ENCODE assay signal across 11 mouse cellular contexts in genomic region chr7:99410315-99410714, GRCm38 (mm10). TPM values are rescaled to one million over a fixed set of nuclear protein-coding genes. Genes with fewer than 3 reads are reported as not detected.
DNase-seq lines count a peak whose midpoint lies in the region; ATAC-seq lines count a peak whose summit lies in the region.
"Had no signal": no experiment of that assay in that cellular context is flagged by ENCODE, and none has a peak within 500 bp of the region (broad histone marks: within the 10 kb centered on the region; RNA-seq: fewer than 3 reads in every experiment).

No protein-coding gene starts in this region.

- ATAC-seq in kidney, embryonic 16.5 days (ENCODE audit: low FRiP score, low TSS enrichment): peak; percentile 20; the same call in 1 of the 2 replicates
- ATAC-seq in embryonic facial prominence, embryonic 13.5 days (ENCODE audit: insufficient number of reproducible peaks, insufficient read depth, low FRiP score, low TSS enrichment, low read depth): no peak
- no peak; the same call in 1 of the 2 replicates for ATAC-seq in heart, embryonic 13.5 days (ENCODE audit: extremely low read depth, insufficient number of reproducible peaks, low FRiP score, low TSS enrichment)
- no peak for ATAC-seq in neural tube, embryonic 13.5 days (ENCODE audit: low read depth)

- no peaks in the 10 kb centered on the region for H3K9me3 ChIP-seq in kidney, embryonic 16.5 days (ENCODE audit: low read length)
- H3K9me3 ChIP-seq in embryonic facial prominence, embryonic 13.5 days: no peaks in the 10 kb centered on the region
- H3K9me3 ChIP-seq in heart, embryonic 13.5 days: no peaks in the 10 kb centered on the region
- H3K9me3 ChIP-seq in neural tube, embryonic 13.5 days: no peaks in the 10 kb centered on the region
- H3K9me3 ChIP-seq: liver, embryonic 13.5 days; midbrain, embryonic 12.5 days had no signal

- peak overlapping the region; percentile 56 for H3K27ac ChIP-seq in kidney, embryonic 16.5 days (ENCODE audit: low read length)
- H3K27ac ChIP-seq in embryonic facial prominence, embryonic 13.5 days: peak overlapping the region; percentile 44; the same call in 1 of the 2 replicates
- peak overlapping the region; percentile 80 for H3K27ac ChIP-seq in heart, embryonic 13.5 days (replicated peaks)
- peak overlapping the region; percentile 56 for H3K27ac ChIP-seq in neural tube, embryonic 13.5 days (replicated peaks)
- H3K27ac ChIP-seq: liver, embryonic 13.5 days; midbrain, embryonic 12.5 days had no signal

- no peak overlapping the region for H3K4me2 ChIP-seq in kidney, embryonic 16.5 days (replicated peaks; ENCODE audit: low read depth, low read length)
- H3K4me2 ChIP-seq in embryonic facial prominence, embryonic 13.5 days: no peak overlapping the region
- no peak overlapping the region for H3K4me2 ChIP-seq in heart, embryonic 13.5 days
- no peak overlapping the region for H3K4me2 ChIP-seq in neural tube, embryonic 13.5 days
- H3K4me2 ChIP-seq: liver, embryonic 13.5 days; midbrain, embryonic 12.5 days had no signal

- DNase-seq in kidney, adult 11 months: no peak
- DNase-seq in thymus, adult 18-20 months: no peak
- no peak for DNase-seq in spleen, postnatal 14 days (ENCODE audit: low spot score in 2 of 2)
- DNase-seq: cerebellum, adult 8-10 months; layer of hippocampus, postnatal 36 days; liver, embryonic 13.5 days had no signal

- H3K4me3 ChIP-seq in kidney, embryonic 16.5 days (ENCODE audit: low read length): no peak overlapping the region
- no peak overlapping the region for H3K4me3 ChIP-seq in embryonic facial prominence, embryonic 13.5 days
- H3K4me3 ChIP-seq in heart, embryonic 13.5 days: no peak overlapping the region
- H3K4me3 ChIP-seq in neural tube, embryonic 13.5 days: no peak overlapping the region
- H3K4me3 ChIP-seq: liver, embryonic 13.5 days; midbrain, embryonic 12.5 days had no signal

- H3K4me1 ChIP-seq in kidney, embryonic 16.5 days (ENCODE audit: insufficient read depth, low read length): peaks cover 33% of the 10 kb centered on the region
- H3K4me1 ChIP-seq in embryonic facial prominence, embryonic 13.5 days: peaks cover 30% of the 10 kb centered on the region; the same call in 1 of the 2 replicates
- H3K4me1 ChIP-seq in heart, embryonic 13.5 days: peaks cover 56% of the 10 kb centered on the region
- peaks cover 30% of the 10 kb centered on the region for H3K4me1 ChIP-seq in neural tube, embryonic 13.5 days (replicated peaks)

- H3K36me3 ChIP-seq in kidney, embryonic 16.5 days (ENCODE audit: insufficient read depth, low read length): 0 out of 2 replicates have a peak, but pooled peaks cover 2% of the 10 kb centered on the region
- H3K36me3 ChIP-seq in embryonic facial prominence, embryonic 13.5 days: 0 out of 2 replicates have a peak, but pooled peaks cover 6% of the 10 kb centered on the region
- H3K36me3 ChIP-seq in heart, embryonic 13.5 days: peaks cover 34% of the 10 kb centered on the region
- H3K36me3 ChIP-seq in neural tube, embryonic 13.5 days: peaks cover 57% of the 10 kb centered on the region
- H3K36me3 ChIP-seq: liver, embryonic 13.5 days had no signal

- WGBS in kidney, embryonic 16.5 days: 51% methylated on average over 9 of the region's 9 CpGs
- WGBS in embryonic facial prominence, embryonic 13.5 days: 76% methylated on average over 9 of the region's 9 CpGs
- 59% methylated on average over 9 of the region's 9 CpGs for WGBS in heart, embryonic 13.5 days
- WGBS in neural tube, embryonic 13.5 days: 84% methylated on average over 9 of the region's 9 CpGs

- H3K9ac ChIP-seq in kidney, embryonic 16.5 days (replicated peaks; ENCODE audit: low read length): no peak overlapping the region; the same call in 1 of the 2 replicates
- no peak overlapping the region for H3K9ac ChIP-seq in embryonic facial prominence, embryonic 13.5 days
- no peak overlapping the region for H3K9ac ChIP-seq in heart, embryonic 13.5 days
- no peak overlapping the region for H3K9ac ChIP-seq in neural tube, embryonic 13.5 days
- H3K9ac ChIP-seq: liver, embryonic 13.5 days; midbrain, embryonic 12.5 days had no signal

- H3K27me3 ChIP-seq in kidney, embryonic 16.5 days (ENCODE audit: insufficient read depth, low read length): no peaks in the 10 kb centered on the region
- no peaks in the 10 kb centered on the region for H3K27me3 ChIP-seq in embryonic facial prominence, embryonic 13.5 days
- H3K27me3 ChIP-seq in heart, embryonic 13.5 days (replicated peaks): no peaks in the 10 kb centered on the region
- no peaks in the 10 kb centered on the region for H3K27me3 ChIP-seq in neural tube, embryonic 13.5 days
- H3K27me3 ChIP-seq: liver, embryonic 13.5 days; midbrain, embryonic 12.5 days had no signal

RNA-seq across cellular contexts. Expression of gene Gdpd5, which starts 29.1 kb away (rescaled TPM):
- polyA plus RNA-seq in kidney, embryonic 16.5 days (2015; fragmentation: Nextera tagmentation; extraction: Ambion mirVana): 20.5 TPM in 2 replicates
- 10.8 and 11.3 TPM in 2 replicates for polyA plus RNA-seq in embryonic facial prominence, embryonic 13.5 days (2015; fragmentation: Nextera tagmentation; extraction: Ambion mirVana)
- 25.3 and 25.4 TPM in 2 replicates for polyA plus RNA-seq in heart, embryonic 13.5 days (2015; fragmentation: Nextera tagmentation; extraction: Ambion mirVana)
- 53.0 and 59.8 TPM in 2 replicates for polyA plus RNA-seq in neural tube, embryonic 13.5 days (2015; fragmentation: Nextera tagmentation; extraction: Ambion mirVana)

RNA-seq across cellular contexts. Expression of gene Klhl35, which starts 55.5 kb away (rescaled TPM):
- 0.66 and 0.75 TPM in 2 replicates for polyA plus RNA-seq in kidney, embryonic 16.5 days (2015; fragmentation: Nextera tagmentation; extraction: Ambion mirVana)
- 0.61 and 0.84 TPM in 2 replicates for polyA plus RNA-seq in embryonic facial prominence, embryonic 13.5 days (2015; fragmentation: Nextera tagmentation; extraction: Ambion mirVana)
- polyA plus RNA-seq in heart, embryonic 13.5 days (2015; fragmentation: Nextera tagmentation; extraction: Ambion mirVana): 0.45 and 0.84 TPM in 2 replicates
- 13.4 and 16.9 TPM in 2 replicates for polyA plus RNA-seq in neural tube, embryonic 13.5 days (2015; fragmentation: Nextera tagmentation; extraction: Ambion mirVana)

RNA-seq across cellular contexts. Expression of gene Serpinh1, which starts 57.3 kb away (rescaled TPM):
- 1,752 and 1,857 TPM in 2 replicates for polyA plus RNA-seq in kidney, embryonic 16.5 days (2015; fragmentation: Nextera tagmentation; extraction: Ambion mirVana)
- 1,619 and 1,744 TPM in 2 replicates for polyA plus RNA-seq in embryonic facial prominence, embryonic 13.5 days (2015; fragmentation: Nextera tagmentation; extraction: Ambion mirVana)
- 1,205 and 1,287 TPM in 2 replicates for polyA plus RNA-seq in heart, embryonic 13.5 days (2015; fragmentation: Nextera tagmentation; extraction: Ambion mirVana)
- polyA plus RNA-seq in neural tube, embryonic 13.5 days (2015; fragmentation: Nextera tagmentation; extraction: Ambion mirVana): 462 and 484 TPM in 2 replicates
